Mouse (Mus musculus) embryo, embryonic 11.5 days (tissue): Measurements from ENCODE around the gene Plxnc1.

Experiments
- DNase-seq: peaks from one replicate; pipeline ENCODE4 v3.0.0-alpha.2; 2012; ENCODE audit warnings: low read depth, low spot score

The Plxnc1 gene

GRCm38 (mm10) chr10:94947915-94948675 lies 3.5 kb upstream of the Plxnc1 start:
- DNase-seq = no peak

- no peak for DNase-seq
Observed at GRCm38 (mm10) chr10:94947386-94947785, 2.8 kb upstream of the Plxnc1 start.

GRCm38 (mm10) chr10:94945206-94945711 lies 624 bp upstream of the Plxnc1 start:
- DNase-seq = no peak

- no peak for DNase-seq
Observed at GRCm38 (mm10) chr10:94943846-94944690, 567 bp downstream of the Plxnc1 start.

GRCm38 (mm10) chr10:94943401-94943845 lies 1.2 kb downstream of the Plxnc1 start:
- no peak for DNase-seq

- DNase-seq = no peak
Observed at GRCm38 (mm10) chr10:94942449-94943041, 2.1 kb downstream of the Plxnc1 start.

- DNase-seq = no peak
Observed at GRCm38 (mm10) chr10:94941551-94941950, 3.1 kb downstream of the Plxnc1 start.

- DNase-seq = no peak
Observed at GRCm38 (mm10) chr10:94940786-94941185, 3.8 kb downstream of the Plxnc1 start.

- DNase-seq = no peak
Observed at GRCm38 (mm10) chr10:94940061-94940460, 4.6 kb downstream of the Plxnc1 start.

- DNase-seq = no peak
Observed at GRCm38 (mm10) chr10:94938899-94939298, 5.7 kb downstream of the Plxnc1 start.

- no peak for DNase-seq
Observed at GRCm38 (mm10) chr10:94938320-94938719, 6.3 kb downstream of the Plxnc1 start.

GRCm38 (mm10) chr10:94935270-94935669 lies 9.4 kb downstream of the Plxnc1 start:
- DNase-seq = no peak

- no peak for DNase-seq
Observed at GRCm38 (mm10) chr10:94934151-94934614, 10.5 kb downstream of the Plxnc1 start.

GRCm38 (mm10) chr10:94931961-94932832 lies 12.4 kb downstream of the Plxnc1 start:
- no peak for DNase-seq

GRCm38 (mm10) chr10:94928164-94928563 lies 16.5 kb downstream of the Plxnc1 start:
- no peak for DNase-seq

- DNase-seq = no peak
Observed at GRCm38 (mm10) chr10:94926297-94926696, 18.3 kb downstream of the Plxnc1 start.

- DNase-seq = no peak
Observed at GRCm38 (mm10) chr10:94924878-94925277, 19.8 kb downstream of the Plxnc1 start.

- no peak for DNase-seq
Observed at GRCm38 (mm10) chr10:94924450-94924849, 20.2 kb downstream of the Plxnc1 start.

GRCm38 (mm10) chr10:94923337-94923762 lies 21.3 kb downstream of the Plxnc1 start:
- DNase-seq = no peak

GRCm38 (mm10) chr10:94922848-94923247 lies 21.8 kb downstream of the Plxnc1 start:
- no peak for DNase-seq

GRCm38 (mm10) chr10:94921751-94922150 lies 22.9 kb downstream of the Plxnc1 start:
- no peak for DNase-seq
